15 mouse cellular contexts compared by ENCODE assay signal in the genomic region with DNA sequence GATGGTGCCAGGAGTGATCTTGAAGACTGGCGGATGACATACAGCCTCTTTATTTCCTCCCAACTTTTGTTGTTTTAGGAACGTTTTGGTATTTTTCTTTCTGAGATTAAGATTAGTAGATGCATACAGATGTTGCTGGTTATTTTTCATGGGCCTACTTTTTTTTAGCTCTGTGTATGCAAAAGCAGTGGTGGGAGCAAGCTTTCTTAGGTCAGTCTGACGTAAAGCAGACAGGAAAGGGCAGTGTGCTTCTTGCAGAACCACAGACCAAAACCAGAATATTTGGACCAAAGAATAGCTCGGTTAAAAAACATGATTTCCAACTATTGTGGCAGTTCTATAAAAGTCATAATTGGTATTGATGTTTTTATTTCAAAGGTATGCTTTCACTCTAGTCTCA.
"Had no signal": no experiment of that assay in that cellular context is flagged by ENCODE, and none has a peak within 500 bp of the region (broad histone marks: within the 10 kb centered on the region; RNA-seq: fewer than 3 reads in every experiment).

No protein-coding gene starts in this region.

- H3K27me3 ChIP-seq: liver, embryonic 15.5 days; neural tube, embryonic 15.5 days; stomach, embryonic 15.5 days had no signal

- H3K9me3 ChIP-seq: limb, embryonic 10.5 days; liver, embryonic 15.5 days; neural tube, embryonic 15.5 days; stomach, embryonic 15.5 days had no signal

- ATAC-seq: lung, postnatal 0 days had no signal

- H3K9ac ChIP-seq: liver, embryonic 15.5 days; neural tube, embryonic 15.5 days; stomach, embryonic 15.5 days had no signal

- DNase-seq: kidney, postnatal 10 days; kidney, postnatal 4 days; lung, adult 2 months; lung, postnatal 36 days; midbrain, embryonic 14.5 days; spleen, adult 18-20 months; thymus, postnatal 4 days had no signal

- H3K4me2 ChIP-seq: liver, embryonic 11.5 days; liver, embryonic 15.5 days; neural tube, embryonic 15.5 days; stomach, embryonic 15.5 days had no signal

- H3K4me3 ChIP-seq: left cerebral cortex, adult 2 months; limb, embryonic 10.5 days; liver, embryonic 15.5 days; myocyte; neural tube, embryonic 15.5 days; stomach, embryonic 15.5 days had no signal

- H3K36me3 ChIP-seq: liver, embryonic 15.5 days; neural tube, embryonic 15.5 days; stomach, embryonic 15.5 days had no signal

- H3K27ac ChIP-seq: limb, embryonic 10.5 days; liver, embryonic 15.5 days had no signal
